Mouse (Mus musculus) kidney, postnatal 25 days (tissue): Measurements from ENCODE around the gene Spint1.

ENCODE experiments used
- DNase-seq, 2 experiments: peaks; one replicate each; pipeline ENCODE4 v3.0.0; 2021; ENCODE audit warnings: mixed read lengths in 2 of 2

Gene Spint1

GRCm38 (mm10) chr2:119245246-119245645 is 8.1 kb downstream of the Spint1 start:
- DNase-seq: no peak

GRCm38 (mm10) chr2:119247904-119248303 is 10.7 kb downstream of the Spint1 start:
- no peak for DNase-seq

- peak; percentile 43 to 70 for DNase-seq
Measured at GRCm38 (mm10) chr2:119249592-119250061, 12.5 kb downstream of the Spint1 start.

- DNase-seq: no peak
Measured at GRCm38 (mm10) chr2:119250377-119250776, 13.2 kb downstream of the Spint1 start.

GRCm38 (mm10) chr2:119250826-119251478 is 13.8 kb downstream of the Spint1 start:
- DNase-seq: peak; percentile 90 to 92

GRCm38 (mm10) chr2:119254976-119255375 is 17.8 kb downstream of the Spint1 start:
- DNase-seq: no peak

- no peak for DNase-seq
Measured at GRCm38 (mm10) chr2:119260518-119260917, 23.4 kb downstream of the Spint1 start.

GRCm38 (mm10) chr2:119261326-119261725 is 24.2 kb downstream of the Spint1 start:
- no peak for DNase-seq

- DNase-seq: peak; percentile 85 to 91
Measured at GRCm38 (mm10) chr2:119262978-119263377, 25.8 kb downstream of the Spint1 start.

GRCm38 (mm10) chr2:119263813-119264212 is 26.7 kb downstream of the Spint1 start:
- DNase-seq: no peak

- peak in 1 of 2 experiments; percentile 44 for DNase-seq
Measured at GRCm38 (mm10) chr2:119270286-119270642, 33.1 kb downstream of the Spint1 start.

GRCm38 (mm10) chr2:119270643-119271331 is 33.6 kb downstream of the Spint1 start, which contains the start of gene Rhov:
Rhov (minus strand) TSS chr2:119271272.
- DNase-seq: peak; percentile 85

- peak; percentile 43 to 78 for DNase-seq
Measured at GRCm38 (mm10) chr2:119274126-119274525, 37.0 kb downstream of the Spint1 start.

GRCm38 (mm10) chr2:119276926-119277325 is 39.8 kb downstream of the Spint1 start:
- DNase-seq: no peak

- DNase-seq: no peak
Measured at GRCm38 (mm10) chr2:119277810-119278209, 40.6 kb downstream of the Spint1 start.

- no peak for DNase-seq
Measured at GRCm38 (mm10) chr2:119281899-119282565, 44.9 kb downstream of the Spint1 start.

GRCm38 (mm10) chr2:119287372-119287771 is 50.2 kb downstream of the Spint1 start:
- no peak for DNase-seq

GRCm38 (mm10) chr2:119288270-119288882 is 51.2 kb downstream of the Spint1 start, which contains the start of gene Vps18:
Vps18 (plus strand) TSS chr2:119288740.
- peak; percentile 98 for DNase-seq

- DNase-seq: no peak
Measured at GRCm38 (mm10) chr2:119289014-119289416, 51.9 kb downstream of the Spint1 start.

GRCm38 (mm10) chr2:119292281-119292680 is 55.1 kb downstream of the Spint1 start:
- peak in 1 of 2 experiments; percentile 23 for DNase-seq

GRCm38 (mm10) chr2:119292852-119293251 is 55.7 kb downstream of the Spint1 start:
- peak in 1 of 2 experiments; percentile 39 for DNase-seq

GRCm38 (mm10) chr2:119293311-119293710 is 56.1 kb downstream of the Spint1 start:
- DNase-seq: no peak

- no peak for DNase-seq
Measured at GRCm38 (mm10) chr2:119293776-119294390, 56.7 kb downstream of the Spint1 start.
